Comparison of ENCODE assay signal across 11 mouse cellular contexts in genomic region chr7:73532139-73532538, GRCm38 (mm10). TPM values are rescaled to one million over a fixed set of nuclear protein-coding genes. Genes with fewer than 3 reads are reported as not detected.
A peak's percentile ranks its signal among the peaks of the same experiment; 100 is the strongest.
DNase-seq lines count a peak whose midpoint lies in the region; ATAC-seq and TF ChIP-seq lines count a peak whose summit lies in the region.
"Had no signal": no experiment of that assay in that cellular context is flagged by ENCODE, and none has a peak within 500 bp of the region (broad histone marks: within the 10 kb centered on the region; RNA-seq: fewer than 3 reads in every experiment).

No protein-coding gene starts in this region.

- H3K4me1 ChIP-seq in hindbrain, embryonic 13.5 days (replicated peaks) = peaks cover 56% of the 10 kb centered on the region
- H3K4me1 ChIP-seq in hindbrain, embryonic 12.5 days = peaks cover 41% of the 10 kb centered on the region
- H3K4me1 ChIP-seq in lung, postnatal 0 days (ENCODE audit: insufficient read depth, low read depth, low read length) = peaks cover 35% of the 10 kb centered on the region
- peaks cover 55% of the 10 kb centered on the region for H3K4me1 ChIP-seq in embryonic facial prominence, embryonic 15.5 days
- H3K4me1 ChIP-seq in midbrain, embryonic 16.5 days (ENCODE audit: control insufficient read depth, insufficient read depth, low read length) = peaks cover 44% of the 10 kb centered on the region

- no peaks in the 10 kb centered on the region for H3K27me3 ChIP-seq in hindbrain, embryonic 13.5 days
- no peaks in the 10 kb centered on the region for H3K27me3 ChIP-seq in hindbrain, embryonic 12.5 days
- no peaks in the 10 kb centered on the region for H3K27me3 ChIP-seq in lung, postnatal 0 days (replicated peaks; ENCODE audit: insufficient read depth, low read length)
- no peaks in the 10 kb centered on the region for H3K27me3 ChIP-seq in embryonic facial prominence, embryonic 15.5 days
- H3K27me3 ChIP-seq in midbrain, embryonic 16.5 days (ENCODE audit: control insufficient read depth, insufficient read depth, low read depth, low read length) = no peaks in the 10 kb centered on the region
- H3K27me3 ChIP-seq: limb, embryonic 13.5 days had no signal

- TF ChIP-seq EP300 in lung, postnatal 0 days (IDR thresholded peaks at IDR 0.05) = no peak

- no peaks in the 10 kb centered on the region for H3K36me3 ChIP-seq in hindbrain, embryonic 13.5 days
- no peaks in the 10 kb centered on the region; the same call in 1 of the 2 replicates for H3K36me3 ChIP-seq in hindbrain, embryonic 12.5 days
- no peaks in the 10 kb centered on the region for H3K36me3 ChIP-seq in lung, postnatal 0 days (ENCODE audit: insufficient read depth, low read length)
- peaks cover 9% of the 10 kb centered on the region; the same call in 1 of the 2 replicates for H3K36me3 ChIP-seq in embryonic facial prominence, embryonic 15.5 days
- H3K36me3 ChIP-seq in midbrain, embryonic 16.5 days (ENCODE audit: control insufficient read depth, insufficient read depth, low read length) = no peaks in the 10 kb centered on the region

- H3K9me3 ChIP-seq in hindbrain, embryonic 13.5 days = no peaks in the 10 kb centered on the region
- no peaks in the 10 kb centered on the region for H3K9me3 ChIP-seq in hindbrain, embryonic 12.5 days (replicated peaks)
- no peaks in the 10 kb centered on the region for H3K9me3 ChIP-seq in lung, postnatal 0 days (ENCODE audit: low read length)
- H3K9me3 ChIP-seq in embryonic facial prominence, embryonic 15.5 days (replicated peaks) = no peaks in the 10 kb centered on the region
- no peaks in the 10 kb centered on the region for H3K9me3 ChIP-seq in midbrain, embryonic 16.5 days (replicated peaks; ENCODE audit: control insufficient read depth, low read length, poor library complexity, severe bottlenecking)
- H3K9me3 ChIP-seq: limb, embryonic 13.5 days had no signal

- H3K9ac ChIP-seq in hindbrain, embryonic 13.5 days = 0 out of 2 replicates have a peak overlapping the region, but pooled peaks have one; percentile 35
- no peak overlapping the region for H3K9ac ChIP-seq in hindbrain, embryonic 12.5 days
- H3K9ac ChIP-seq in lung, postnatal 0 days (replicated peaks; ENCODE audit: low read depth) = peak overlapping the region; percentile 19; the same call in 1 of the 2 replicates
- no peak overlapping the region for H3K9ac ChIP-seq in embryonic facial prominence, embryonic 15.5 days
- H3K9ac ChIP-seq in midbrain, embryonic 16.5 days (ENCODE audit: low read depth, low read length) = no peak overlapping the region
- H3K9ac ChIP-seq: limb, embryonic 13.5 days had no signal

- whole genome bisulfite sequencing in hindbrain, embryonic 13.5 days = 80% methylated on average over 3 of the region's 3 CpGs
- 77% methylated on average over 3 of the region's 3 CpGs for WGBS in hindbrain, embryonic 12.5 days
- 68% methylated on average over 3 of the region's 3 CpGs for WGBS in lung, postnatal 0 days
- WGBS in embryonic facial prominence, embryonic 15.5 days = 71% methylated on average over 3 of the region's 3 CpGs
- 50% methylated on average over 3 of the region's 3 CpGs for WGBS in midbrain, embryonic 16.5 days

- peak overlapping the region; percentile 44; the same call in 1 of the 2 replicates for H3K27ac ChIP-seq in hindbrain, embryonic 13.5 days
- H3K27ac ChIP-seq in hindbrain, embryonic 12.5 days = no peak overlapping the region
- H3K27ac ChIP-seq in lung, postnatal 0 days (ENCODE audit: low read length) = peak overlapping the region; percentile 84
- H3K27ac ChIP-seq in embryonic facial prominence, embryonic 15.5 days (replicated peaks) = 0 out of 2 replicates have a peak overlapping the region, but pooled peaks have one; percentile 18
- 0 out of 2 replicates have a peak overlapping the region, but pooled peaks have one; percentile 6 for H3K27ac ChIP-seq in midbrain, embryonic 16.5 days (ENCODE audit: low read length)

- H3K4me2 ChIP-seq in hindbrain, embryonic 13.5 days = no peak overlapping the region
- H3K4me2 ChIP-seq in hindbrain, embryonic 12.5 days (replicated peaks) = no peak overlapping the region
- H3K4me2 ChIP-seq in lung, postnatal 0 days (replicated peaks; ENCODE audit: low read depth, low read length) = no peak overlapping the region
- no peak overlapping the region for H3K4me2 ChIP-seq in embryonic facial prominence, embryonic 15.5 days (replicated peaks)
- H3K4me2 ChIP-seq in midbrain, embryonic 16.5 days (ENCODE audit: low read length) = no peak overlapping the region
- H3K4me2 ChIP-seq: limb, embryonic 13.5 days had no signal

- no peak overlapping the region for H3K4me3 ChIP-seq in hindbrain, embryonic 13.5 days
- no peak overlapping the region for H3K4me3 ChIP-seq in hindbrain, embryonic 12.5 days
- no peak overlapping the region for H3K4me3 ChIP-seq in lung, postnatal 0 days (ENCODE audit: low read depth, low read length)
- H3K4me3 ChIP-seq in embryonic facial prominence, embryonic 15.5 days (replicated peaks) = no peak overlapping the region
- no peak overlapping the region for H3K4me3 ChIP-seq in midbrain, embryonic 16.5 days (ENCODE audit: low read depth, low read length)
- H3K4me3 ChIP-seq: limb, embryonic 13.5 days had no signal

- DNase-seq in lung, postnatal 0 days (ENCODE audit: low spot score) = no peak
- DNase-seq in lung, postnatal 4 days = no peak
- no peak for DNase-seq in spleen, postnatal 10 days (ENCODE audit: low spot score in 2 of 2)
- DNase-seq: gastrocnemius, postnatal 25 days; spleen, adult 18-20 months had no signal

- ATAC-seq in hindbrain, embryonic 13.5 days (ENCODE audit: low FRiP score) = no peak
- ATAC-seq in hindbrain, embryonic 12.5 days (ENCODE audit: low FRiP score) = no peak
- no peak for ATAC-seq in lung, postnatal 0 days
- no peak for ATAC-seq in embryonic facial prominence, embryonic 15.5 days (ENCODE audit: insufficient number of reproducible peaks, low FRiP score, low TSS enrichment, low read depth)
- no peak for ATAC-seq in midbrain, embryonic 16.5 days
- ATAC-seq in activated CD4-positive, CD25-positive, alpha-beta regulatory T cell, adult 4 months = no peak

- no peak for TF ChIP-seq CTCF in lung, postnatal 0 days (IDR thresholded peaks at IDR 0.05)

RNA-seq across cellular contexts. Expression of gene Chd2, which starts 9.5 kb away (rescaled TPM):
- polyA plus RNA-seq in hindbrain, embryonic 13.5 days (2015; fragmentation: Nextera tagmentation; extraction: Ambion mirVana) = 44.7 and 53.5 TPM in 2 replicates
- 63.6 and 67.9 TPM in 2 replicates for polyA plus RNA-seq in hindbrain, embryonic 12.5 days (2016; fragmentation: Nextera tagmentation; extraction: Ambion mirVana)
- 38.0 and 39.9 TPM in 2 replicates for polyA plus RNA-seq in lung, postnatal 0 days (2015; fragmentation: Nextera tagmentation; extraction: Ambion mirVana)
- 46.7 and 53.0 TPM in 2 replicates for polyA plus RNA-seq in embryonic facial prominence, embryonic 15.5 days (2015; fragmentation: Nextera tagmentation; extraction: Ambion mirVana)
- polyA plus RNA-seq in midbrain, embryonic 16.5 days (2015; fragmentation: Nextera tagmentation; extraction: Ambion mirVana) = 44.8 and 49.0 TPM in 2 replicates
- polyA plus RNA-seq in activated CD4-positive, CD25-positive, alpha-beta regulatory T cell, adult 4 months (2017; shearing (Covaris generic)) = 100 to 1,000 TPM; 136 to 151 TPM

Comparison
In these comparisons a context has a peak if more than half of its experiments do, and no peak if none do; other contexts are left out.
1. H3K9ac ChIP-seq: peak in hindbrain, embryonic 13.5 days (single experiment) and lung, postnatal 0 days (single experiment); none in hindbrain, embryonic 12.5 days (single experiment), embryonic facial prominence, embryonic 15.5 days (single experiment) and midbrain, embryonic 16.5 days (single experiment).